Mouse (Mus musculus): ENCODE measurements around the gene Glis3. TPM values are rescaled to one million over a fixed set of nuclear protein-coding genes. Genes with fewer than 3 reads are reported as not detected.
A peak's percentile ranks its signal among the peaks of the same experiment; 100 is the strongest.

The Glis3 gene
- total and polyA plus RNA-seq, 2 experiments from 2014 or later: 1.8 to 16.2 TPM

DNA sequence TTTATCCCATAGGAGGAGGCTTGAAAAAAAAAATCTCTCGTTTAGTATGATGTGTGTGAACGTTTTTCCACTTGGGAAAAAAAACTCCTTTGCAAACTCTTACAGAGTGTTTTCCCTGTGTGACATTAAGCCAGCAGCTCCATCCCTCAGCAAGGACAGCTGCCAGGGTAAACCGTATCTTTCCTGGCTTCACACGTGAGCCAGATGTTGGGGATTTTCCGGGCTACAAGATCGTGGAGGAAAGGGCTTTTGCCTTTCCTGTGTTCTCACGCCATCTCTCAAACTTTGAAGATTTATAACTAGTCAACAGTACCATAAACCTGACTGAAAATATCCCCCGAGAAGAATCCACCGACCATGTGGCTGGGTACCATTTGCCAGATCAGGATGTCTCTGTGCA, 256.9 kb downstream of the Glis3 start:
- H3K4me2 ChIP-seq (ENCODE audit: low read depth, low read length): no peak overlapping the region
- ATAC-seq (no peak), DNase-seq (ENCODE audit: low spot score) (no peak)
- no peaks in the 10 kb centered on the region for H3K27me3 ChIP-seq (ENCODE audit: insufficient read depth, low read length)
- H3K9me3 ChIP-seq (ENCODE audit: low read length): no peaks in the 10 kb centered on the region
- H3K36me3 ChIP-seq (ENCODE audit: insufficient read depth, low read length): no peaks in the 10 kb centered on the region
- H3K4me1 ChIP-seq (ENCODE audit: insufficient read depth, low read length): no peaks in the 10 kb centered on the region
- H3K9ac ChIP-seq (replicated peaks; ENCODE audit: low read length): no peak overlapping the region
- no peak for TF ChIP-seq CTCF (IDR thresholded peaks at IDR 0.05; ENCODE audit: low read depth)
- H3K4me3 ChIP-seq (ENCODE audit: low read length): no peak overlapping the region
- no peak overlapping the region for H3K27ac ChIP-seq
- WGBS: 73% methylated on average over 9 of the region's 9 CpGs

DNA sequence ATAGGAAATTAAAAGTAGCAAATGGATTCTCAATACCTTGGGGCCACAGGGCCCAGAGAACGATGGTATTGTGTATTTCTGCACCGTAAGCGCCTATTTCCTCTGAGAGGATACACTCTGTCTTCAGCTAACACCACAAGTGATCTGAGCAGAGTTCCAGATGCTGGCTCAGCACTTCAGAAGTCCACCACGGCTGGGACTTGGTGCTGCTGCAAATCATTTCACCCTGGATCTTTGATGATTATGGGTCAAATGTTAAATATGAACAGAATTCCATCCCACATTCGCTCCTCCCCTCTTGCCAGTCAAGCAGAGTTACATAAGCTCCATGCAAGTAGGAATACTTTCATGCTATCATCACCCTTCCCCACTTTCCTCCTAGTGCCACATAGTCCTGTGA, 263.8 kb downstream of the Glis3 start:
- no peak for TF ChIP-seq CTCF (IDR thresholded peaks at IDR 0.05; ENCODE audit: low read depth)
- Histone ChIP-seq H3K27me3 (ENCODE audit: insufficient read depth, low read length) (no peaks in the 10 kb centered on the region), H3K4me1 (ENCODE audit: insufficient read depth, low read length) (no peaks in the 10 kb centered on the region), H3K4me3 (ENCODE audit: low read length) (no peak overlapping the region), H3K9ac (replicated peaks; ENCODE audit: low read length) (no peak overlapping the region), H3K27ac (no peak overlapping the region), H3K9me3 (ENCODE audit: low read length) (0 out of 2 replicates have a peak, but pooled peaks cover 4% of the 10 kb centered on the region), H3K36me3 (ENCODE audit: insufficient read depth, low read length) (no peaks in the 10 kb centered on the region), H3K4me2 (ENCODE audit: low read depth, low read length) (no peak overlapping the region)
- DNase-seq (ENCODE audit: low spot score): no peak
- ATAC-seq: no peak
- WGBS: 85% methylated on average over 5 of the region's 5 CpGs

DNA sequence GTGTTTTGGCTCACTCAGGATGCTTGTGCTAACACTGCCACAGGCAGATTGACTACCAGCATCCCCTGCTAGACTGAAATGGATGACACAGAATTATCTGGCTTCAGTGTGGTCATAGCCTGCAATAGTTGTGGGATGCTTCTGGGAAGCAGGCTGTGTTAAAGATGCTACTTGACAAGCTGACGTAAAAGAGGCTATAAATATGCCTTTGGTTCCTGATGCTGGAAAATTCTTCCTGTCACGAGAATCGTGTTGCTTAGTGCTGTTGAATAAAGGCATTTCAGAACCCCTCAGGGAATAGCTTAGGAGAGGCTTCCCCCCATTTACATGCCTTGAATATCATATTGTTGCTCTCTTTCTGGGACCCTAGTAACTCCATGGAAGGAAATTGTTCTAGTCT, 271.1 kb downstream of the Glis3 start:
- no peak overlapping the region for H3K27ac ChIP-seq
- H3K9me3 ChIP-seq (ENCODE audit: low read length): 0 out of 2 replicates have a peak, but pooled peaks cover 4% of the 10 kb centered on the region
- TF ChIP-seq CTCF (IDR thresholded peaks at IDR 0.05; ENCODE audit: low read depth): no peak
- 29% methylated on average over 3 of the region's 3 CpGs for WGBS
- 0 out of 2 replicates have a peak, but pooled peaks cover 3% of the 10 kb centered on the region for H3K4me1 ChIP-seq (ENCODE audit: insufficient read depth, low read length)
- H3K4me2 ChIP-seq (ENCODE audit: low read depth, low read length): no peak overlapping the region
- peak; percentile 10 for DNase-seq (ENCODE audit: low spot score)
- ATAC-seq: no peak
- H3K9ac ChIP-seq (replicated peaks; ENCODE audit: low read length): no peak overlapping the region
- no peaks in the 10 kb centered on the region for H3K27me3 ChIP-seq (ENCODE audit: insufficient read depth, low read length)
- no peak overlapping the region for H3K4me3 ChIP-seq (ENCODE audit: low read length)
- no peaks in the 10 kb centered on the region for H3K36me3 ChIP-seq (ENCODE audit: insufficient read depth, low read length)

DNA sequence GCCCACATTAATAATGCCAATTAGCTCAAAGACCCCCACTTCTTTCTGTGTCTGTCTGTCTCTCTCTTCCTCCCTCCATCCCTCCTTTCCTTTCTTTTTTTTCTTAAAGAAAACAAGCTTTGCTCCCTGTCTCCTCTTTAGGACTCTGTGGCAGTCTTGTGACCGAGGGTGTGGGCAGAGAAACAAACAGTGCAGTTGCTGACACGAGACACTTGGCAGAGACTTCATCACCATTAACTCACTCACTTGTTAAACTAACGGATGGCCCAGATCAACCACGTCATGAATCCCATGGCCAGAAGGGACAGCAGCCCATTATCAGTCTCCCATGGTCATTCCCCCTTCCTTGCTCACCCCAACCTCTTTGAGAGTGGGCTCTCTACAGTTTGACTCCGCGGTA, 276.9 kb downstream of the Glis3 start:
- Histone ChIP-seq H3K36me3 (ENCODE audit: insufficient read depth, low read length) (no peaks in the 10 kb centered on the region), H3K4me2 (ENCODE audit: low read depth, low read length) (no peak overlapping the region), H3K9ac (replicated peaks; ENCODE audit: low read length) (no peak overlapping the region), H3K4me3 (ENCODE audit: low read length) (no peak overlapping the region), H3K27ac (no peak overlapping the region), H3K27me3 (ENCODE audit: insufficient read depth, low read length) (no peaks in the 10 kb centered on the region), H3K4me1 (ENCODE audit: insufficient read depth, low read length) (peaks cover 8% of the 10 kb centered on the region; the same call in 1 of the 2 replicates), H3K9me3 (ENCODE audit: low read length) (no peaks in the 10 kb centered on the region)
- WGBS: 57% methylated on average over 6 of the region's 6 CpGs
- no peak for TF ChIP-seq CTCF (IDR thresholded peaks at IDR 0.05; ENCODE audit: low read depth)
- DNase-seq (ENCODE audit: low spot score): no peak
- ATAC-seq: no peak

DNA sequence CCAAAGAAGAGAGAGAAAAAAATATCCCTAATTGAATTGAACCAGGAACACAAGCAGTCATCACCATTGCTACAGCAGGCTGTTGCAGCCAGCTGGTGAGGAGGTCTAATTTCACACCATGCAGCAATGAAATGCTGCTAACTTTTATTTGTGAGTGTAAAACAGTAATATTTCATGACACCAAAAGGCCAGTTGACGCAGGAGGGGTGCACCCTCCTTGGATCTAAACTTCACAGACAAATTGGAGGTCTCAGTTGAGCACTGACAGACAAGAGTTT, 284.4 kb downstream of the Glis3 start:
- ATAC-seq (no peak), DNase-seq (ENCODE audit: low spot score) (no peak)
- Histone ChIP-seq H3K9me3 (ENCODE audit: low read length) (no peaks in the 10 kb centered on the region), H3K36me3 (ENCODE audit: insufficient read depth, low read length) (no peaks in the 10 kb centered on the region), H3K9ac (replicated peaks; ENCODE audit: low read length) (no peak overlapping the region), H3K4me1 (ENCODE audit: insufficient read depth, low read length) (peaks cover 8% of the 10 kb centered on the region; the same call in 1 of the 2 replicates), H3K27ac (no peak overlapping the region), H3K4me3 (ENCODE audit: low read length) (no peak overlapping the region), H3K4me2 (ENCODE audit: low read depth, low read length) (no peak overlapping the region), H3K27me3 (ENCODE audit: insufficient read depth, low read length) (no peaks in the 10 kb centered on the region)
- whole genome bisulfite sequencing: 56% methylated on average over 1 of the region's 1 CpGs
- no peak for TF ChIP-seq CTCF (IDR thresholded peaks at IDR 0.05; ENCODE audit: low read depth)

DNA sequence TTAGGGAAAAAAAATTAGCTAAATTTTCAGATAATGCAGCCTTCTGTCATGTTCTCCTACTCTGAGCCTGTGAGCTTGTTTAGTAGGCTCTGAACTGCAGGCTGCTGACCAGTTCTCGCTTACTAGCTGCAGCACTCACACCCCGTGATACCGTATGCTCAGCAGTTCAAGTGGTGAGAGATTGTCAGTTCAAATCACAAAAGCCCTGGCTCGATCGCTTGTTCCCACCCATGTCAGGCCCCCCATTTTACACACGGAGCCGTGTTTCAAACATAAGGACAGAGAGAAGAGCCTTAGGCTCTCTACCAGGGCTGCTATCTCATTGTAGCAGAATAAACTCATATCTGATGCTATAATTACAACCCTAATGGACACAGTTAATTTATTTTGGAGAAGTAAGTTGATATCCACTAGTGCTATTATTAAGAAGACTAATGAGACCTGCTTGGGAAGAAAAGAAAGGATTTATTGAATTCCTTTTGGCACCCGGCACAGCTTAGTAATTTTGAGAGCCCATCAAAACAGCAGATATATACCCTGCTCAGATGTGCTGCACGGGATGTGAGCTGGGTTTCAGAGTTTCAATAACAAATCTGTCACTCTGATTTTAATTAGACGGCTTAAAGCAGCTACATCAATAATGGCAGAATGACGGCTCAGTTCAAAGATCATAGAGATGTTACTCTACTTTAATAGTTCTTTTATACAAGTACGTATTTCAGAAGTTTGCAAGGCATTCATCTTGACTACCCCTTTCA, 284.9 kb downstream of the Glis3 start:
- Histone ChIP-seq H3K4me3 (ENCODE audit: low read length) (no peak overlapping the region), H3K27me3 (ENCODE audit: insufficient read depth, low read length) (no peaks in the 10 kb centered on the region), H3K36me3 (ENCODE audit: insufficient read depth, low read length) (no peaks in the 10 kb centered on the region), H3K4me1 (ENCODE audit: insufficient read depth, low read length) (peaks cover 8% of the 10 kb centered on the region; the same call in 1 of the 2 replicates), H3K27ac (no peak overlapping the region), H3K9me3 (ENCODE audit: low read length) (no peaks in the 10 kb centered on the region), H3K9ac (replicated peaks; ENCODE audit: low read length) (no peak overlapping the region), H3K4me2 (ENCODE audit: low read depth, low read length) (0 out of 2 replicates have a peak overlapping the region, but pooled peaks have one; percentile 3)
- DNase-seq (ENCODE audit: low spot score) (peak; percentile 36), ATAC-seq (0 out of 2 replicates have a peak, but pooled peaks have one; percentile 29)
- TF ChIP-seq CTCF (IDR thresholded peaks at IDR 0.05; ENCODE audit: low read depth): no peak
- 20% methylated on average over 12 of the region's 12 CpGs for WGBS

DNA sequence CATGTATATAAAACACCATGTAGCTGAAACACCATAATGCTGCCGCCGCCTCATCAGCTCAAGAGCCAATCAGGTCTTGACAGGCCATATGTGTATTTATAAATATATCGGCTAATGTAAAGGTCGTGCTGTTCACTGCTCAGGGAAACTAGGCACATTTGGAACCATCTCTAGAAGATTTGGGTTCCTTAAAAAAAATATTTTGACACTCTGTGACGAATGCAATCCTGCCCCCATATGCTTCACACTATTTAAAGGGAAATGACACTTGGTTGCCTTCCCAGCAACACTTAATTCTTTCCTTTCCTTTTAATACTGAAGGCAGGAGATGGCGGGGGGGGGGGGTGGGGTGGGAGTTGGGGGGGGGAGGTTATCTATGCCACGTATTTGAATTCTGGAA, 286.1 kb downstream of the Glis3 start:
- 80% methylated on average over 7 of the region's 7 CpGs for WGBS
- Histone ChIP-seq H3K9me3 (ENCODE audit: low read length) (no peaks in the 10 kb centered on the region), H3K36me3 (ENCODE audit: insufficient read depth, low read length) (no peaks in the 10 kb centered on the region), H3K27me3 (ENCODE audit: insufficient read depth, low read length) (no peaks in the 10 kb centered on the region), H3K4me3 (ENCODE audit: low read length) (no peak overlapping the region), H3K4me1 (ENCODE audit: insufficient read depth, low read length) (0 out of 2 replicates have a peak, but pooled peaks cover 4% of the 10 kb centered on the region), H3K4me2 (ENCODE audit: low read depth, low read length) (no peak overlapping the region), H3K27ac (no peak overlapping the region), H3K9ac (replicated peaks; ENCODE audit: low read length) (no peak overlapping the region)
- no peak for TF ChIP-seq CTCF (IDR thresholded peaks at IDR 0.05; ENCODE audit: low read depth)
- DNase-seq (ENCODE audit: low spot score) (no peak), ATAC-seq (no peak)

Data from hindbrain, postnatal 0 days (tissue).